Mouse (Mus musculus) embryo, embryonic 10.5 days (tissue): Measurements from ENCODE around the gene Dtd2.
A peak's percentile ranks its signal among the peaks of the same experiment; 100 is the strongest.

Experiments used
- DNase-seq: peaks from one replicate; pipeline ENCODE4 v3.0.0-alpha.2; 2015; ENCODE audit warnings: low spot score

Dtd2 gene

GRCm38 (mm10) chr12:51985163-51985748, 21.0 kb downstream of the Dtd2 start:
- no peak for DNase-seq

GRCm38 (mm10) chr12:51983625-51984024, 22.7 kb downstream of the Dtd2 start:
- no peak for DNase-seq

- no peak for DNase-seq
These were observed 29.8 kb downstream of the Dtd2 start for GRCm38 (mm10) chr12:51976531-51976930.

GRCm38 (mm10) chr12:51974381-51974780, 31.9 kb downstream of the Dtd2 start:
- DNase-seq: no peak

- DNase-seq: no peak
These were observed 33.8 kb downstream of the Dtd2 start for GRCm38 (mm10) chr12:51972269-51973065.

- DNase-seq: peak; percentile 93
These were observed 35.1 kb downstream of the Dtd2 start, which contains the start of gene Heatr5a for GRCm38 (mm10) chr12:51971070-51971664. Gene Heatr5a, minus strand, starts transcription at chr12:51971321.

- DNase-seq: peak; percentile 53
These were observed 35.8 kb downstream of the Dtd2 start for GRCm38 (mm10) chr12:51970352-51971069.

- peak; percentile 26 for DNase-seq
These were observed 36.4 kb downstream of the Dtd2 start for GRCm38 (mm10) chr12:51969876-51970275.

GRCm38 (mm10) chr12:51969092-51969491, 37.2 kb downstream of the Dtd2 start:
- DNase-seq: no peak

- no peak for DNase-seq
These were observed 38.2 kb downstream of the Dtd2 start for GRCm38 (mm10) chr12:51967915-51968595.

- no peak for DNase-seq
These were observed 48.7 kb downstream of the Dtd2 start for GRCm38 (mm10) chr12:51957626-51958025.

GRCm38 (mm10) chr12:51952309-51952708, 54.0 kb downstream of the Dtd2 start:
- DNase-seq: no peak

GRCm38 (mm10) chr12:51947498-51947945, 58.8 kb downstream of the Dtd2 start:
- DNase-seq: no peak

GRCm38 (mm10) chr12:51945331-51945730, 61.0 kb downstream of the Dtd2 start:
- no peak for DNase-seq

- DNase-seq: no peak
These were observed 66.5 kb downstream of the Dtd2 start for GRCm38 (mm10) chr12:51939848-51940247.
